Mouse (Mus musculus): Measurements from ENCODE around the gene Cacna2d3.

The Cacna2d3 gene

GRCm38 (mm10) chr14:29267233-29267874, 454.3 kb downstream of the Cacna2d3 start:
- DNase-seq (ENCODE audit: low read depth, low spot score) = no peak

- no peak for DNase-seq (ENCODE audit: low read depth, low spot score)
Measured at GRCm38 (mm10) chr14:29260621-29261020, 461.0 kb downstream of the Cacna2d3 start.

- no peak for DNase-seq (ENCODE audit: low read depth, low spot score)
Measured at GRCm38 (mm10) chr14:29243516-29243915, 478.1 kb downstream of the Cacna2d3 start.

GRCm38 (mm10) chr14:29238446-29238845, 483.2 kb downstream of the Cacna2d3 start:
- no peak for DNase-seq (ENCODE audit: low read depth, low spot score)

- no peak for DNase-seq (ENCODE audit: low read depth, low spot score)
Measured at GRCm38 (mm10) chr14:29228976-29229716, 492.5 kb downstream of the Cacna2d3 start.

- no peak for DNase-seq (ENCODE audit: low read depth, low spot score)
Measured at GRCm38 (mm10) chr14:29228471-29228870, 493.2 kb downstream of the Cacna2d3 start.

- DNase-seq (ENCODE audit: low read depth, low spot score) = no peak
Measured at GRCm38 (mm10) chr14:29227959-29228358, 493.7 kb downstream of the Cacna2d3 start.

GRCm38 (mm10) chr14:29225754-29226365, 495.8 kb downstream of the Cacna2d3 start:
- no peak for DNase-seq (ENCODE audit: low read depth, low spot score)

- no peak for DNase-seq (ENCODE audit: low read depth, low spot score)
Measured at GRCm38 (mm10) chr14:29223012-29223411, 498.7 kb downstream of the Cacna2d3 start.

- DNase-seq (ENCODE audit: low read depth, low spot score) = no peak
Measured at GRCm38 (mm10) chr14:29222191-29222882, 499.3 kb downstream of the Cacna2d3 start.

GRCm38 (mm10) chr14:29216106-29216505, 505.6 kb downstream of the Cacna2d3 start:
- no peak for DNase-seq (ENCODE audit: low read depth, low spot score)

GRCm38 (mm10) chr14:29204967-29205268, 516.7 kb downstream of the Cacna2d3 start:
- no peak for DNase-seq (ENCODE audit: low read depth, low spot score)

GRCm38 (mm10) chr14:29204236-29204966, 517.3 kb downstream of the Cacna2d3 start:
- DNase-seq (ENCODE audit: low read depth, low spot score) = no peak

GRCm38 (mm10) chr14:29196171-29196570, 525.5 kb downstream of the Cacna2d3 start:
- no peak for DNase-seq (ENCODE audit: low read depth, low spot score)

- no peak for DNase-seq (ENCODE audit: low read depth, low spot score)
Measured at GRCm38 (mm10) chr14:29191426-29191825, 530.2 kb downstream of the Cacna2d3 start.

- DNase-seq (ENCODE audit: low read depth, low spot score) = no peak
Measured at GRCm38 (mm10) chr14:29183730-29184129, 537.9 kb downstream of the Cacna2d3 start.

- no peak for DNase-seq (ENCODE audit: low read depth, low spot score)
Measured at GRCm38 (mm10) chr14:29179397-29179888, 542.2 kb downstream of the Cacna2d3 start.

GRCm38 (mm10) chr14:29178695-29179396, 542.8 kb downstream of the Cacna2d3 start:
- no peak for DNase-seq (ENCODE audit: low read depth, low spot score)

GRCm38 (mm10) chr14:29174762-29175161, 546.9 kb downstream of the Cacna2d3 start:
- no peak for DNase-seq (ENCODE audit: low read depth, low spot score)

GRCm38 (mm10) chr14:29172207-29172606, 549.5 kb downstream of the Cacna2d3 start:
- DNase-seq (ENCODE audit: low read depth, low spot score) = no peak

- DNase-seq (ENCODE audit: low read depth, low spot score) = no peak
Measured at GRCm38 (mm10) chr14:29164653-29165030, 557.0 kb downstream of the Cacna2d3 start.

Data from CD4-positive, CD25-positive, alpha-beta regulatory T cell, adult 2 months (primary cell).